Mouse (Mus musculus): ENCODE results near the gene Olfr623. TPM values are rescaled to one million over a fixed set of nuclear protein-coding genes. Genes with fewer than 3 reads are reported as not detected.

The Olfr623 gene
- polyA plus RNA-seq (2015; fragmentation: Nextera tagmentation; extraction: Ambion mirVana), result not detected in 2 replicates

DNA sequence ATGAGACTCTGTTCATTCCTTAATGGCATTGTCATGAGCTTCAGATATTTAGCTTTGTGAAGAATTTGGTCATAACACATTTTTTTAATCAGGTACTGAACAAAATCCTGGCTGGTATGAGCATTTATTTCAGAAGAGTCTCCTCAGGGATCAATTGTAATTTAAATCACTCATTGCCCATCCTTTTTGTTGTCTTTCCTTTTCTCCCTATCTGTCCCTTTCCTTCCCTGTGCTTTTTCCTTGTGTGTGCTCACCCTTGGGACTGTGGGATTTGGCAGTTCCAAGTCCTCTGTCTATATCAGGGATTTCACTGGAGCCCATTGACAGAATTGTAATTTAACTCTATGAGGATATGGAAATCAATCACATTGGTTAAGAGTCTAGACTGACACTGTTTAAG, at the start of gene Olfr623:
TSS of gene Olfr623 (minus strand) at position 101 of the 400 bp plus-strand sequence.
- H3K27me3 ChIP-seq (ENCODE audit: control insufficient read depth, insufficient read depth, low read depth, low read length), result no peaks in the 10 kb centered on the region

DNA sequence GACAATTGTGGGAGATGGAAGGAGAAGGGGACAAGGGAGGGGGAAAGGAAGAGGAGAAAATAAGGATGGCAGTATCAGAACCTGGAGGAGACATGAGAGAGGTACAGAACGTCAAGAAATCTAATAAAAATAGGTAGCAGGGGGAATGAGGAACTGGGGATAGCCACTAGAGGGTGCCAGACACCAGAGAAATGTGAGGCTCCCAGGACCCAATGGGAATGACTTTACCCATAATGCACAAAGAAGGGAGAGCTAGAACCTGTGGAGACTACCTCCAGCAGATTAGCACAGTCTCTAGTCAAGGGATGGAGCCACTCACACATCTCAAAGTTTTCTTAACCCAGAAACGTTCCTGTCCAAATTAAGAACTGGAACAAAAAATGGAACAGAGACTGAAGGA, 48.5 kb upstream of the Olfr623 start:
- Histone ChIP-seq H3K4me3 (ENCODE audit: low read length) (no peak overlapping the region), H3K9ac (ENCODE audit: low read length) (no peak overlapping the region), H3K4me1 (replicated peaks; ENCODE audit: control insufficient read depth, insufficient read depth, low read length) (no peaks in the 10 kb centered on the region), H3K27me3 (ENCODE audit: control insufficient read depth, insufficient read depth, low read depth, low read length) (no peaks in the 10 kb centered on the region), H3K4me2 (ENCODE audit: low read depth, low read length) (no peak overlapping the region), H3K36me3 (ENCODE audit: control insufficient read depth, insufficient read depth, low read length) (no peaks in the 10 kb centered on the region), H3K27ac (ENCODE audit: low read length) (no peak overlapping the region), H3K9me3 (ENCODE audit: control insufficient read depth, low read length) (no peaks in the 10 kb centered on the region)
- ATAC-seq (ENCODE audit: low read depth), result no peak
- 28% methylated on average over 2 of the region's 2 CpGs for WGBS

More for the DNA sequence above, at the start of gene Olfr623:
- no peak for ATAC-seq (ENCODE audit: low read depth)
- Histone ChIP-seq H3K4me1 (replicated peaks; ENCODE audit: control insufficient read depth, insufficient read depth, low read length) (no peaks in the 10 kb centered on the region), H3K27ac (ENCODE audit: low read length) (no peak within 1 kb of the TSS), H3K9me3 (ENCODE audit: control insufficient read depth, low read length) (no peaks in the 10 kb centered on the region), H3K36me3 (ENCODE audit: control insufficient read depth, insufficient read depth, low read length) (no peaks in the 10 kb centered on the region), H3K9ac (ENCODE audit: low read length) (no peak within 1 kb of the TSS), H3K4me2 (ENCODE audit: low read depth, low read length) (no peak within 1 kb of the TSS), H3K4me3 (ENCODE audit: low read length) (no peak within 1 kb of the TSS)

DNA sequence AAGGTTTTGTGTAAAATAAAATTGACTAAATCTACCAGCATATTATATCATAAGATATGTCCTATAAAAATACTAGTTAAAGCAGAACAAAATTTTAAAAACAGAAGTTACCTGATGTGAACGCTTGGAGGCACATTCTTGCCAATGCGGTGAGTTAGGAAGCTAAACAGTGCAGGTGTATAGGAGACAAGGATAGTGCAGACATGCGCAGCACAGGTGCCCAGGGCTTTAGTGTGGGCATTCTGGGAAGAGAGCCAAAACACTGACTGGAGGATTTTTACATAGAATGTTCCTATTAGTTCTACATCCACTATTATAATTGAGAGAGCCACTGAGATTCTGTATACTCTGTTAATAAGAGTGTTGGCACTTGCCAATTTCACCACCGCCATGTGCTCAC, 36.0 kb upstream of the Olfr623 start:
- Histone ChIP-seq H3K9me3 (ENCODE audit: control insufficient read depth, low read length) (no peaks in the 10 kb centered on the region), H3K4me3 (ENCODE audit: low read length) (no peak overlapping the region), H3K27me3 (ENCODE audit: control insufficient read depth, insufficient read depth, low read depth, low read length) (no peaks in the 10 kb centered on the region), H3K4me2 (ENCODE audit: low read depth, low read length) (no peak overlapping the region), H3K36me3 (ENCODE audit: control insufficient read depth, insufficient read depth, low read length) (no peaks in the 10 kb centered on the region), H3K9ac (ENCODE audit: low read length) (no peak overlapping the region), H3K4me1 (replicated peaks; ENCODE audit: control insufficient read depth, insufficient read depth, low read length) (no peaks in the 10 kb centered on the region), H3K27ac (ENCODE audit: low read length) (no peak overlapping the region)
- 89% methylated on average over 4 of the region's 4 CpGs for WGBS
- no peak for ATAC-seq (ENCODE audit: low read depth)

DNA sequence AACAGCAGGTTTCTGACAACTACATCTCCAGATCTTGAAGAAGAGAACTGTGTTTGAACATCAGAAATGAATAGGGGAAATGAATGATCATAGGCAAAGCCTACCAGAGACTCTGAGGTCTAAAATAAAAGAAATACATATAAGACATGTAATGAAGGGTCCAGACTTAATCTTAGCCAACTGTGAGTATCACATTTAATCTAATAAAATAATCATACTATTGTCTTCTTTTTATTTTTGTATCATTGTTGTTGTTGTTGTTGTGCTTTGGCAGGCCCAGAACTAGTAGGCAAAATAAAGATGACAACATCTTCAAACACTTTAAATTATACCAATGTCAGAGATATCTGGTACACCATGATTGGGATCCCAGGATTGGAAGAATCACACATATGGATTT, 18.9 kb upstream of the Olfr623 start, which contains the start of gene Olfr625-ps1:
TSS of gene Olfr625-ps1 (plus strand) at position 301 of the 400 bp plus-strand sequence.
- Histone ChIP-seq H3K4me3 (ENCODE audit: low read length) (no peak within 1 kb of the TSS), H3K4me2 (ENCODE audit: low read depth, low read length) (no peak within 1 kb of the TSS), H3K27ac (ENCODE audit: low read length) (no peak within 1 kb of the TSS), H3K4me1 (replicated peaks; ENCODE audit: control insufficient read depth, insufficient read depth, low read length) (no peaks in the 10 kb centered on the region), H3K27me3 (ENCODE audit: control insufficient read depth, insufficient read depth, low read depth, low read length) (no peaks in the 10 kb centered on the region), H3K36me3 (ENCODE audit: control insufficient read depth, insufficient read depth, low read length) (no peaks in the 10 kb centered on the region), H3K9me3 (ENCODE audit: control insufficient read depth, low read length) (no peaks in the 10 kb centered on the region), H3K9ac (ENCODE audit: low read length) (no peak within 1 kb of the TSS)
- no peak for ATAC-seq (ENCODE audit: low read depth)

DNA sequence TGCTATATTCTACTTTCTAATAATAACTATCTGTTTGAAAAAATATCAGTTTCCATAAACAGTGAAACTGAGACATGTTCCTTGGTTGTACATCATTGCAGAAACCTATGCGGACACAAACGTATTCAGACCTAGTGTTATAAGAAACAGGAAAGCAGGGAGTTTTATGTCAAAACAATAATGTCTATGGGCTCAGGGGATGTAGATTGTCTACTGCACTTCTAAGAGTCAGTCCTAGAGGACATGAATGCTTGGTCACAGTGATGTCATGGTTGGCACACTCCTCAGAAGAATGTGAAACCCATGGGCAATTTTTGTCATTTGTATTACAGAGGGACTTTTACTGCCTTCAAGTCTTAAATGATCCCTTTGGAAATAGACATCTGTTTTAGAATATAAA, 7.6 kb upstream of the Olfr623 start, which contains the start of gene Olfr624:
TSS of gene Olfr624 (minus strand) at position 101 of the 400 bp plus-strand sequence.
- no peak within 1 kb of the TSS for H3K4me2 ChIP-seq (ENCODE audit: low read depth, low read length)
- H3K27me3 ChIP-seq (ENCODE audit: control insufficient read depth, insufficient read depth, low read depth, low read length), result no peaks in the 10 kb centered on the region
- no peak within 1 kb of the TSS for H3K9ac ChIP-seq (ENCODE audit: low read length)
- no peaks in the 10 kb centered on the region for H3K4me1 ChIP-seq (replicated peaks; ENCODE audit: control insufficient read depth, insufficient read depth, low read length)
- H3K4me3 ChIP-seq (ENCODE audit: low read length), result no peak within 1 kb of the TSS
- ATAC-seq (ENCODE audit: low read depth), result no peak
- H3K36me3 ChIP-seq (ENCODE audit: control insufficient read depth, insufficient read depth, low read length), result no peaks in the 10 kb centered on the region
- H3K9me3 ChIP-seq (ENCODE audit: control insufficient read depth, low read length), result no peaks in the 10 kb centered on the region
- H3K27ac ChIP-seq (ENCODE audit: low read length), result no peak within 1 kb of the TSS
- WGBS, result 91% methylated on average over 2 of the region's 2 CpGs

DNA sequence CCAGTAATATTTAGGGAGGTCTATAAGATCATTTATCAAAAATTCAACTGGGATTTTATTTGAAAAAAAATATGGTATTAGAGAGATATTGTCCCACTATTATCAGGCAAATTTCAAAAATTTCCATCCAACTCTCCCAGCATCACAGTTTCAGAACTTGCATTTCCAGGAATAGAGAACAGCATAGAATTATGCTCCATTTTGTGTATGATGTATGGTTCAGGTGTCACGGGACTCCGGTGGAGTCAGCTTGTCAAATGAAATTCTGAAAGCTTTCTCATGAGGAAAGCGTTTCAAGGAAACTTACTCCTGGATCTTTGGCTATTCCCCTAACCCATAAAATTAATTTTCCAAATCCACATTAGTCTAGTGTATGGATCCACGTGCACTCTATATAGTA, 19.4 kb downstream of the Olfr623 start:
- H3K36me3 ChIP-seq (ENCODE audit: control insufficient read depth, insufficient read depth, low read length), result no peaks in the 10 kb centered on the region
- no peak overlapping the region for H3K4me3 ChIP-seq (ENCODE audit: low read length)
- no peaks in the 10 kb centered on the region for H3K4me1 ChIP-seq (replicated peaks; ENCODE audit: control insufficient read depth, insufficient read depth, low read length)
- H3K27ac ChIP-seq (ENCODE audit: low read length), result no peak overlapping the region
- H3K9ac ChIP-seq (ENCODE audit: low read length), result no peak overlapping the region
- H3K27me3 ChIP-seq (ENCODE audit: control insufficient read depth, insufficient read depth, low read depth, low read length), result no peaks in the 10 kb centered on the region
- H3K4me2 ChIP-seq (ENCODE audit: low read depth, low read length), result no peak overlapping the region
- no peak for ATAC-seq (ENCODE audit: low read depth)
- no peaks in the 10 kb centered on the region for H3K9me3 ChIP-seq (ENCODE audit: control insufficient read depth, low read length)
- 82% methylated on average over 4 of the region's 4 CpGs for WGBS

DNA sequence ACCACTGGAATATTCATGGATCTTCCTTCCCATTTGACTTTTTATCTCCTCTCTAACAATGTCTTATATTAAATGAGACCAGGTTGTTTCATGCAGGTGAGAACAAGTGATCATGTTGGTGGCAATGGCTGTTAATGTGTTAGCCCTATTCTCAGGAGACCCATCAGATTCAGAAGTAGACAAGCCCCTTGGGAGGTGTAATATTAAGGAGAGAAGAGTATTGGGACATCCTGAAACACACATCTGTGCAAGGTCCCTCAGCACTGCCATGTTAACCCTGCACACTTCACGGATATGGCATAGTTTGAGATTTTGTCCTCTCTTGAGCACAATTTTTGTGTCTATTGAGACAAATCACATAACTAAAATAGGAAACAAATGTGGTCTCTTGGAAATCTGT, 20.9 kb downstream of the Olfr623 start, which contains the start of gene Olfr622:
TSS of gene Olfr622 (minus strand) at position 101 of the 400 bp plus-strand sequence.
- no peak within 1 kb of the TSS for H3K27ac ChIP-seq (ENCODE audit: low read length)
- H3K36me3 ChIP-seq (ENCODE audit: control insufficient read depth, insufficient read depth, low read length), result no peaks in the 10 kb centered on the region
- 74% methylated on average over 1 of the region's 1 CpGs for WGBS
- H3K4me2 ChIP-seq (ENCODE audit: low read depth, low read length), result no peak within 1 kb of the TSS
- ATAC-seq (ENCODE audit: low read depth), result no peak
- no peaks in the 10 kb centered on the region for H3K4me1 ChIP-seq (replicated peaks; ENCODE audit: control insufficient read depth, insufficient read depth, low read length)
- H3K4me3 ChIP-seq (ENCODE audit: low read length), result no peak within 1 kb of the TSS
- no peaks in the 10 kb centered on the region for H3K27me3 ChIP-seq (ENCODE audit: control insufficient read depth, insufficient read depth, low read depth, low read length)
- no peaks in the 10 kb centered on the region for H3K9me3 ChIP-seq (ENCODE audit: control insufficient read depth, low read length)
- no peak within 1 kb of the TSS for H3K9ac ChIP-seq (ENCODE audit: low read length)

DNA sequence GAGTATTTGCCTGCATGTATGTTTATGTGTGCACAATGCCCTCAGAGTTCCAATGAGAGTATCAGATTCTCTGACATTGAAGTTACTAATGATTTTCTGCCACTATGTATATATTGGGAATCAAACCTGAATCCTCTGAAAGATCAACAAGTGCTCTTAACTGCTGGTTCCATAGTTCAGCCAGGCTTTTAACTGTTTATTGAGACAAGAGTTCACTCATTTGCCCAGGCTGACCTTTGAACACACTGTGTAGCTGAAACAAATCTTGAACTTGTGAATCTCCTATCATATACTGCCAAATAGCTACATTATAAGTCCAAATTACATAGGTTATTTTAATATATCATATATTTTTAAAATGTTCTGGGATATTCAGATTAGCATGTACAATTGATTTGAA, 26.7 kb downstream of the Olfr623 start:
- no peaks in the 10 kb centered on the region for H3K36me3 ChIP-seq (ENCODE audit: control insufficient read depth, insufficient read depth, low read length)
- H3K27me3 ChIP-seq (ENCODE audit: control insufficient read depth, insufficient read depth, low read depth, low read length), result no peaks in the 10 kb centered on the region
- no peak for ATAC-seq (ENCODE audit: low read depth)
- no peaks in the 10 kb centered on the region for H3K4me1 ChIP-seq (replicated peaks; ENCODE audit: control insufficient read depth, insufficient read depth, low read length)
- no peaks in the 10 kb centered on the region for H3K9me3 ChIP-seq (ENCODE audit: control insufficient read depth, low read length)
- H3K27ac ChIP-seq (ENCODE audit: low read length), result no peak overlapping the region
- H3K9ac ChIP-seq (ENCODE audit: low read length), result no peak overlapping the region
- H3K4me3 ChIP-seq (ENCODE audit: low read length), result no peak overlapping the region
- H3K4me2 ChIP-seq (ENCODE audit: low read depth, low read length), result no peak overlapping the region

DNA sequence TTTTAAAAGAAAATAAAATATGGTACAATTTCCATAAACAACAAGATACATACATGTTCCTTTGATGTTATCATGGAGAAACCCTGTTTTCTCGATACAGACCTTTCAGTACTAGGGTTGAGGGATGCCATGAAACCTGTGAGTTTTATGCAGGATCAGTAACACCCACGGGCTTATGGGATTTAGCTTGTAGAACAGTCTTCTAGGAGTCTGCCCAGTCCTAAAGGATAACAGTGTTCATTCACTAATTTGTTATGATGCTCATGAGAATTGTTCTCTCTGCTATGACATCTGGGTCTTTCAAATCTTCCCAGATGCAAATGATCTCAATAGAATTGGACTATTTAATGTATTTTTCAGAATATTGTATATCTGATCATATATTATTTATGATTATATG, 51.1 kb downstream of the Olfr623 start, which contains the start of gene Olfr620:
TSS of gene Olfr620 (minus strand) at position 101 of the 400 bp plus-strand sequence.
- no peak within 1 kb of the TSS for H3K4me2 ChIP-seq (ENCODE audit: low read depth, low read length)
- H3K27me3 ChIP-seq (ENCODE audit: control insufficient read depth, insufficient read depth, low read depth, low read length), result no peaks in the 10 kb centered on the region
- H3K9me3 ChIP-seq (ENCODE audit: control insufficient read depth, low read length), result no peaks in the 10 kb centered on the region
- H3K4me3 ChIP-seq (ENCODE audit: low read length), result no peak within 1 kb of the TSS
- no peaks in the 10 kb centered on the region for H3K4me1 ChIP-seq (replicated peaks; ENCODE audit: control insufficient read depth, insufficient read depth, low read length)
- H3K36me3 ChIP-seq (ENCODE audit: control insufficient read depth, insufficient read depth, low read length), result no peaks in the 10 kb centered on the region
- WGBS, result 66% methylated on average over 2 of the region's 2 CpGs
- no peak within 1 kb of the TSS for H3K27ac ChIP-seq (ENCODE audit: low read length)
- H3K9ac ChIP-seq (ENCODE audit: low read length), result no peak within 1 kb of the TSS
- ATAC-seq (ENCODE audit: low read depth), result no peak
